Mouse (Mus musculus) lung, embryonic 14.5 days (tissue): ENCODE measurements around the gene Fbxo30. TPM values are rescaled to one million over a fixed set of nuclear protein-coding genes. Genes with fewer than 3 reads are reported as not detected.
"Not testable (repeated sequence)": the region's sequence is repeated elsewhere in the genome, so short reads cannot be mapped to it uniquely, and the experiment has no call there.

Experiments
- ATAC-seq: fragments of 200-750 bp; cut with Nextera tagmentation; 2 replicates; pipeline ENCODE4 v1.8.0; 2017; ENCODE audit warnings: mild to moderate bottlenecking, moderate TSS enrichment, moderate library complexity; ENCODE audit not compliant: insufficient read depth
- DNase-seq: peaks from one replicate; pipeline ENCODE4 v3.0.0-alpha.2; 2015
- H3K27ac ChIP-seq: fragments of 300-500 bp; sonication (generic); 2 replicates; pipeline ENCODE4 v1.5.1; 2014; ENCODE audit warnings: low read depth, mild to moderate bottlenecking, moderate library complexity
- H3K27me3 ChIP-seq: fragments of 300-500 bp; sonication (generic); 2 replicates; pipeline ENCODE4 v1.6.1; 2014; ENCODE audit warnings: low read length, control low read depth; ENCODE audit not compliant: insufficient read depth
- H3K36me3 ChIP-seq: fragments of 300-500 bp; sonication (generic); 2 replicates; pipeline ENCODE4 v1.6.1; 2014; ENCODE audit warnings: control low read depth; ENCODE audit not compliant: insufficient read depth
- H3K4me1 ChIP-seq: fragments of 300-500 bp; sonication (generic); 2 replicates; pipeline ENCODE4 v1.6.1; 2014; ENCODE audit warnings: antibody characterized with exemption, control low read depth; ENCODE audit not compliant: insufficient read depth
- H3K4me2 ChIP-seq: fragments of 300-500 bp; sonication (generic); 2 replicates; pipeline ENCODE4 v1.6.1; 2014; ENCODE audit warnings: mild to moderate bottlenecking
- H3K4me3 ChIP-seq: fragments of 300-500 bp; sonication (generic); 2 replicates; pipeline ENCODE4 v1.5.1; 2014; ENCODE audit warnings: low read depth, low read length
- H3K9ac ChIP-seq: fragments of 300-500 bp; sonication (generic); 2 replicates; pipeline ENCODE4 v1.6.1; 2014
- H3K9me3 ChIP-seq: fragments of 300-500 bp; sonication (generic); 2 replicates; pipeline ENCODE4 v1.6.1; 2016; ENCODE audit warnings: low read depth, low read length, control low read depth
- CTCF ChIP-seq: IDR thresholded peaks from 2 replicates; pipeline ENCODE4 v1.5.1; 2016; ENCODE audit warnings: antibody characterized with exemption, low read depth
- WGBS: fragments of 180-500 bp; shearing (Covaris S2); extraction: QIAGEN DNeasy Blood & Tissue Kit; methylation state at CpG from one replicate; pipeline ENCODE4 v1.1.7; 2014; 5-methylcytosine and 5-hydroxymethylcytosine counted together
- polyA plus RNA-seq: library from polyadenylated mRNA; unstranded; fragments of >200 nt; fragmentation: Nextera tagmentation; extraction: Ambion mirVana; gene quantifications from 2 replicates; pipeline ENCODE4 v1.2.1, GENCODE M21; 2014

The Fbxo30 gene
- polyA plus RNA-seq, 1 experiment from 2014 or later = 33.6 TPM

DNA sequence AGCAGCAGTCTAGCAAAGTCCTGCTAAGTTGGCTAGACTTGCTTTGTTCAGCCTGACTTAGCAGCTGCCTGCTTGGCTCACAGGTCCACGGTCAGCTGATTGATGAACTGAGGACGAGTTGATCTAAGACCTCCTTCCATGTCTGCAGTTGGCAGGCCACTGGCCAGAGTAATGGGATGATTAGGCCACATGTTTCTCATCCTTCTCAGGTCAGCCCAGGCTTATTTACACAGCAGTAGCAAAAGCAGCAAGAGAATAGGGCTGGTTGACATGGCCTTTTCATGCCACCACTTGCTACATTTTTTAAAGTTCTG is 24.9 kb downstream of the Fbxo30 start:
- ATAC-seq (peak; percentile 95), DNase-seq (peak; percentile 92)
- H3K27ac ChIP-seq = no peak overlapping the region
- 17% methylated on average over 2 of the region's 2 CpGs for WGBS
- 0 out of 2 replicates have a peak, but pooled peaks cover 3% of the 10 kb centered on the region for H3K4me1 ChIP-seq
- H3K9me3 ChIP-seq = no peaks in the 10 kb centered on the region
- no peak overlapping the region for H3K4me3 ChIP-seq
- H3K27me3 ChIP-seq = no peaks in the 10 kb centered on the region
- no peak for TF ChIP-seq CTCF
- H3K4me2 ChIP-seq = no peak overlapping the region
- H3K9ac ChIP-seq = no peak overlapping the region
- H3K36me3 ChIP-seq = 0 out of 2 replicates have a peak, but pooled peaks cover 3% of the 10 kb centered on the region

DNA sequence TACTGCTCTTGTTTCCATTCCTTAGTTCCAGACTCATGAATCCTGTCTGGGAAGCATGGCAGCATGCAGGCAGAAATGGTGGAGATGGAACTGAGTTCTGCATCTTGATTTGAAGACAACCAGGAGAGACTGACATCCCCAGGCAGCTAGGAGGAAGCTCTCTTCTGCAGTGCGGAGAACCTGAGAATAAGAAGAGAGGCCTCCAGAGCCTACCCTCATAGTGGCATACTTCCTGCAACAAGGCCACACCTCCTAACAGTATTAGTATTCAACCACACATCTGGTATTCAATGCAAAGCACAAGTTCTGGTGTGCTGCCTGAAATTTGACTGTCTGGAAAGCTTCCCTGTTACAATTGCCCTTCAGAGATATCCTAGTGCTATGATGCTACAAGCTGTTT is 28.7 kb downstream of the Fbxo30 start:
- no peak overlapping the region for H3K27ac ChIP-seq
- no peak overlapping the region for H3K9ac ChIP-seq
- no peaks in the 10 kb centered on the region for H3K27me3 ChIP-seq
- H3K36me3 ChIP-seq = 0 out of 2 replicates have a peak, but pooled peaks cover 3% of the 10 kb centered on the region
- no peak for TF ChIP-seq CTCF
- 92% methylated on average over 1 of the region's 1 CpGs for WGBS
- H3K4me3 ChIP-seq = no peak overlapping the region
- DNase-seq = no peak
- no peak for ATAC-seq
- H3K4me2 ChIP-seq = no peak overlapping the region
- no peaks in the 10 kb centered on the region for H3K9me3 ChIP-seq
- 0 out of 2 replicates have a peak, but pooled peaks cover 3% of the 10 kb centered on the region for H3K4me1 ChIP-seq

DNA sequence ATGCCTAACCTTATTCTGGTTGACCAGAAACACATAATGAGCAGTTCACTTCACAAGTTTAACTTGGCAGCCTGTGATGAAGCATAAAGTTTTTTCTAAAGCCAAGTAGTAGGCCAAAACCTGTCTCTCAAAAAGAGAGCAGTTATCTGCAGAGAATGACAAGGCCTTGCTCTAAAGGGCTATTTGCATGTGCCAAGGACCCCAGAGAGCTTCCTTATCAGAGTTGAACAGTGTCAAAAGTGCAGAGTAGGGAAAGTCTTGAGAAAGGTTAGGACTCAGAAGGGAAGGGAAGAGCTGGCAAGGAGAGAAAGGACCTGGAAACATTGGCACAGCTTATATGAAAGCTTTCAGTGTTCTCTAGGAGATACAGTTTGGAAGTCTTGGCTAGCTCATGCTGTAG is 29.4 kb downstream of the Fbxo30 start:
- ATAC-seq (no peak), DNase-seq (no peak)
- Histone ChIP-seq H3K27me3 (no peaks in the 10 kb centered on the region), H3K36me3 (0 out of 2 replicates have a peak, but pooled peaks cover 3% of the 10 kb centered on the region), H3K4me1 (0 out of 2 replicates have a peak, but pooled peaks cover under 1% of the 10 kb centered on the region), H3K4me2 (no peak overlapping the region), H3K9ac (no peak overlapping the region), H3K27ac (no peak overlapping the region), H3K9me3 (no peaks in the 10 kb centered on the region), H3K4me3 (no peak overlapping the region)
- no peak for TF ChIP-seq CTCF

DNA sequence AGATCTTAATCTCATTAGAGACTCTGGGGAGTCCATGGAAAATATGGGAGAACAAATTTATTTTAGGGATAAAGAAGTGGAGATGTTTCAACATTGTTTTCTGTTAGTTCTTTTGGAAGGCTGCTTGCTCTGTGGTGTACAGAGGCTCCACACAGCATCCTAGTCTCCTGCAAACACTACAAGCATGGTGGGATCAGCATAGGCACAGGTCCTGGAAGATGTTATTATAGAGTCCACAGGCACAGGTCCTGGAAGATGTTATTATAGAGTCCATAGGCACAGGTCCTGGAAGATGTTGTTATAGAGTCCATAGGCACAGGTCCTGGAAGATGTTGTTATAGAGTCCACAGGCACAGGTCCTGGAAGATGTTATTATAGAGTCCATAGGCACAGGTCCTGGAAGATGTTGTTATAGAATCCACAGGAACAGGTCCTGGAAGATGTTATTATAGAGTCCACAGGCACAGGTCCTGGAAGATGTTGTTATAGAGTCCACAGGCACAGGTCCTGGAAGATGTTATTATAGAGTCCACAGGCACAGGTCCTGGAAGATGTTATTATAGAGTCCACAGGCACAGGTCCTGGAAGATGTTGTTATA is 36.8 kb downstream of the Fbxo30 start:
- not testable (repeated sequence) for H3K9ac ChIP-seq, H3K9me3 ChIP-seq, H3K4me1 ChIP-seq, H3K4me3 ChIP-seq, H3K4me2 ChIP-seq, H3K27ac ChIP-seq, H3K36me3 ChIP-seq, ATAC-seq, H3K27me3 ChIP-seq
- DNase-seq = peak; percentile 17

DNA sequence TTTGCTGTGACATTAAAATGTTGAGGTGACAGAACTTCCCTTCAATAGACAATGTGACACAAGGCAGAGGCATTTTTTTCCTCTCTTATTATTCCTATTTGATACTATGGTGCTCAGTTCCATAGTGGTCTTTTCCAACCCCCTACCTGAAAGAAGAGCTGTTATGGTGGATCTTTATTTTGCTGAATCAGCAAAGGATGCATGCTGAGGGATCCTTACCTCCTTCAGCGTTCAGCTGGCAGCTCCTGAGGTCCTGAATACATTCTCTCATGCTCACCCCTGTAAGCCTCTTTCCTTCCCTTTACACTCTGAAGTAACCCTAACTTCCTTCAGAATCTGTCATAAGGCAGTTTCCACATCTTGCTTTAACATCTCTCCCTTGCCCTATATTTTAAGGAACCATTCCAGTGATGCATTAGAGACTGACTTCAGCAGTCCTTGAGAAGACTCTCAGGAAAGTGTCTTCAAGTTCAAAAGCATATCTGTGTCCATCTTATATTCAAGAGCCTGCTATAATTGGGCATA is 38.4 kb downstream of the Fbxo30 start:
- Histone ChIP-seq H3K36me3 (no peaks in the 10 kb centered on the region), H3K27me3 (no peaks in the 10 kb centered on the region), H3K4me3 (no peak overlapping the region), H3K9ac (no peak overlapping the region), H3K4me2 (no peak overlapping the region), H3K4me1 (no peaks in the 10 kb centered on the region), H3K9me3 (no peaks in the 10 kb centered on the region), H3K27ac (no peak overlapping the region)
- ATAC-seq (no peak), DNase-seq (no peak)
- TF ChIP-seq CTCF = no peak
- WGBS = 72% methylated on average over 1 of the region's 1 CpGs

DNA sequence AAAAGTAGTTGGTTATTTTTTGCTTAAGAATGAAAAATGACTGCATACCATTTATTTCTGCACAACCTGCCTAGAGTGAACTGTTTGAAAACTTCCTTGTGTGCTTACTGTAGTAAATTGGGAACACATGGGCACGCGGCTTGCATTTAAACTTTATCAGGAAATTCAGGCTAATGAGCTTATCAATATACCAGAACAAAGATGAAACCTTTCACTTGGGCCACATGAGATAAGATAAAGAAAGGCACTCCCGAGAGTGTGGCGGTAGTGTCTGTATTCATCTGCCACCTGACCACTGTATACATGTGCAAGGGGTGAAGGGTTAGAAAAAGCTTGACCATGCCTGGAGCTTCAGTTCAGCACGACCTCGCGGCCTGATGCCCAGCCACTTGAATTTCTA is 41.2 kb downstream of the Fbxo30 start:
- Histone ChIP-seq H3K27me3 (no peaks in the 10 kb centered on the region), H3K9ac (no peak overlapping the region), H3K27ac (no peak overlapping the region), H3K4me2 (no peak overlapping the region), H3K4me1 (no peaks in the 10 kb centered on the region), H3K9me3 (no peaks in the 10 kb centered on the region), H3K4me3 (no peak overlapping the region), H3K36me3 (no peaks in the 10 kb centered on the region)
- no peak for DNase-seq
- TF ChIP-seq CTCF = no peak
- ATAC-seq = no peak
- WGBS = 42% methylated on average over 7 of the region's 7 CpGs

DNA sequence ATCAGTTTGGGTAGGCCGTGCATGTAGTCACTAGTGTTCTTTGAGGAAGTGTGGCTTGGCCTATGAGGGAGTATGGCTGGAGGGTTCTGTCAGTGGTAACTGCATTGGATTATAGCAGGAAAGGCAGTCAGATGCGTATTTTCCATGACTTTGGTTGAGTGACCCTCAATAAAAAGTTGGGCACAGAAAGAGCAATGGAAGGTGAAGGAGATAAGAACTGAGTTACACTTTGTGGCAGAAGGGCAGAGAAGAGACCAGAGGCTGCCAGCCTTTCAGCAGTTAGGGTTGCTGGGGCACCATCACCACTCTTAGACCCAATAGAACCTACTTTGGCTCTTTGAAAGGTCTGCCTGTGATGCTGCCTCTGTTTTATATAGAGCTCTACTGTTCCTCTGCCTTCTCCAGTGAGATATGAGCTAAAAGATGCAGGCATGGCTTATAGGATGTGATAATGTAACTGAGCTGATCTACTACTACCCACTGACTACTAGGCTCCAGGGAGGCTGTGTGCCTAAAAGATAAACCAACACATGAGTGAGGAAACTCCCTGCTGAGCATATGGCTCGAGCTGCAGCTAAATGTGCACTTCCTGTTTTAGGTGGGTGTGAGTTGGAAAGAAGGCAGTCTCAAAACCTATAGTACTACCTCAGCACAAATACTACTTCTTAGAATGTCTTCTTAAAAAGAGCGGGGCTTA is 42.2 kb downstream of the Fbxo30 start:
- Histone ChIP-seq H3K36me3 (no peaks in the 10 kb centered on the region), H3K27ac (no peak overlapping the region), H3K9me3 (no peaks in the 10 kb centered on the region), H3K27me3 (no peaks in the 10 kb centered on the region), H3K9ac (no peak overlapping the region), H3K4me2 (no peak overlapping the region), H3K4me3 (no peak overlapping the region), H3K4me1 (no peaks in the 10 kb centered on the region)
- ATAC-seq (no peak; the same call in 1 of the 2 replicates), DNase-seq (no peak)
- TF ChIP-seq CTCF = no peak
- WGBS = 72% methylated on average over 4 of the region's 4 CpGs
